Mouse (Mus musculus): ENCODE data around the gene Crk.
A peak's percentile ranks its signal among the peaks of the same experiment; 100 is the strongest.

Gene Crk

GRCm38 (mm10) chr11:75678747-75679438, at the start of gene Crk:
Gene Crk, plus strand, starts transcription at chr11:75679259.
- peak; percentile 98 for DNase-seq

- no peak for DNase-seq
These were observed 49.0 kb upstream of the Crk start for GRCm38 (mm10) chr11:75630098-75630497.

GRCm38 (mm10) chr11:75630645-75631229, 48.3 kb upstream of the Crk start, which contains the start of gene Inpp5k:
Gene Inpp5k, plus strand, starts transcription at chr11:75630988.
- peak; percentile 93 for DNase-seq

GRCm38 (mm10) chr11:75631561-75632225, 47.4 kb upstream of the Crk start:
- DNase-seq = no peak

DNA sequence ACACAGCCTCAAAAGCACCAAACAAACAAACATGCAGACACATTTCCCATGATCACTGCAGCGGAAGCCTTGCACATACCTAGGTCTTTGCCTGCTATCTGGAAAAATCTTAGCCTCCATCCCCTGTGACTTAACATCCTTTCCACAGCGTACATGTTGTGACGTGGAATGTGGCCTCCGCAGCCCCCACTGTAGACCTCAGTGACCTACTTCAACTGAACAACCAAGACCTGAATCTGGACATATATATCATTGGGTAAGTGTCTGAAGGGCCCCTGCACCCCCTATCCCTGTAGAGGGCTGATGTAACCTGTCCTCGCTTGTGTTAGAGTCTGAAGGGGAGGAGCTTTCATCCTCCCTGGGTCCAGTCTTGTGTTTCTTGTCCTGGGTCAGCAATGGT, 46.1 kb upstream of the Crk start:
- DNase-seq = no peak

- DNase-seq = no peak
These were observed 44.3 kb upstream of the Crk start for GRCm38 (mm10) chr11:75634801-75635200.

DNA sequence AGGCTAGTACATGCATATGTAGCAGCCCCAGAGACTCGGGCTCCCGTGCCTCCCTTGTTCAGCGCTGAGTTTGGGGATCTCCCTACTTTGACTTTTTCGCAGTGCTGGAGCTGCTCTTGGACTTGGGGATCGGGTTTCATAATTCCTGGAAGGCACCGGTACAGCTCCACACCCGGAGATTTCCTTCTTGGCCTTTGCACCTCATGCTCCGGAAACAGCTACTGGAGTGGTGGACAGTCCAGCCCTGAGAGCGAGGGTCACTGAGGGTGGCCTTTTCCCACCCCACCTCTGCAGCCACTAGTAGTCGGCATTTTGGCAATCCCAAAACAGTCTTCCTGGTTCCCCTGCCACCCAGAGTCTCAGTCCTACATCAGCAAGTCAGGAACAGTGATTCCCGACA, 43.7 kb upstream of the Crk start:
- no peak for DNase-seq

GRCm38 (mm10) chr11:75643323-75643722, 35.7 kb upstream of the Crk start:
- no peak for DNase-seq

DNA sequence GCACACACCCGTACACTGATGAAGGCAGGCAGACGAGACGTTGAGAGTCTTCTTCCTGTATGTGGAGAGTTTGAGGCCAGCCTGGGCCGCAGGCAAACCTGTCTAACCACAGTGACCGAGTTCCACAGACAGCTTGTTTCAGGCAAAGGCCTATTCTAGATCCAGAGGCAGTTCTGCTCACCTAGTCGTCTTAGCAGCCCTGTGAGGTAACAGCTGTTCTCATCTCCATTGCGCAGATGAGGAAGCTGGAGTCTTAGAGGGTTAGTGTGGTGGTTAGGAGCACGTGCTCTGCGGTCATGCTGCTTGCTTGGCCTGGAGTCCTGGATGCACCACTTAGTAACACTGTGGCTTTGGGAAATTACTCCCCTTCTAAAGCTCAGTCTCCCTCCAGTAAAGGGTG, 34.4 kb upstream of the Crk start:
- no peak for DNase-seq

- no peak for DNase-seq
These were observed 31.3 kb upstream of the Crk start for GRCm38 (mm10) chr11:75647681-75648211.

DNA sequence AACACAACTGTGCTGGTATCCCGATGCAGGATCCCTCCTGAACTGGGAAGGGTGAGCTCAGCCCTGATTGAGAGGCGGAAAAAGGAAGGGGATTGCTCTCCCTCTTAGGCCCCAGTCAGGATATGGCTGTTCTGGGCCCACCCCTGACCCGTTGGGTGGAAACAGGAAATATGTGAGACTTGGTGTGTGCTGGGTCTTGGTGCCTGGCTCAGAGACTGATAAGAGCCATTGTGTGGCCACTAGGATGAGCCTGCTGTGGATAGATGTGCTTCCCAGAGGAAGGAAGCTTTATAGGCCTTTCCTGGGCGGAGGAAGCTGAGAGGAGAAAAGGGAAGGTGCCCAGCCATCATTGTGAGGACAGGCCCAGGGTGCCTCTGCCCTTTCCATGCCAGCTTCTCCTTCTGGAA, 29.9 kb upstream of the Crk start:
- no peak for DNase-seq

DNA sequence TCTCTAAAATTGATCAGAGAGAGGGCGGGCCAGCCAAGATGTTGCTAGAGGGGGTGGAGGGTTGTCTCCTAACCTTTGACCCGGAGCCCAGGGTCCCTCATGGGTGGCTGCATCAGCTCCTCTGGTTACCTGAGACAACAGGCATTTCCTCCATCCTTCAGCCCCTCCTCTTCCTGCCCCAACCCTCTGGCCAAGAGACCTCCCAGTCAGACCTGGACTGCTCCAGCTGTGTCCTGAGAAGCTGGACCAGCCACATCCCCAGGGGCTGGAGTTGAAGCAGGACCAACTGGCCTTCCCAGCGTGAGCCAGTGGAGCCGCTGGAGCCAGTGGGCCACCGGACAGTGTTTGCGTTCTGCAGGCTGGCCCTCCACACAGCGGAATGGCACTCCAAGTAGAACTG, 28.7 kb upstream of the Crk start, which contains the start of gene Myo1c:
Myo1c (plus strand) TSS at position 194 of the 400 bp plus-strand sequence.
- DNase-seq = no peak

GRCm38 (mm10) chr11:75650958-75651425, 28.1 kb upstream of the Crk start:
- no peak for DNase-seq

- DNase-seq = peak; percentile 69
These were observed 27.4 kb upstream of the Crk start for GRCm38 (mm10) chr11:75651426-75652221.

- no peak for DNase-seq
These were observed 26.7 kb upstream of the Crk start for GRCm38 (mm10) chr11:75652222-75652941.

GRCm38 (mm10) chr11:75652942-75653684, 25.9 kb upstream of the Crk start:
- no peak for DNase-seq

- DNase-seq = peak; percentile 59
These were observed 25.1 kb upstream of the Crk start for GRCm38 (mm10) chr11:75653781-75654470.

- no peak for DNase-seq
These were observed 24.3 kb upstream of the Crk start for GRCm38 (mm10) chr11:75654471-75655390.
